Mouse (Mus musculus): ENCODE data around the gene Olfr748. TPM values are rescaled to one million over a fixed set of nuclear protein-coding genes. Genes with fewer than 3 reads are reported as not detected.

The Olfr748 gene
- total RNA-seq, 1 experiment, result not detected

- in situ Hi-C loops (cut with MboI; ENCODE audit: low sequenced_read_pairs in 2 of 2, unreplicated experiment in 2 of 2), result loop anchor here in 1 of 2 experiments (25.0 kb wide), 1 partner anchor 104 kb away; the partner anchor contains the start of genes Olfr745 and Olfr746
Observed at GRCm38 (mm10) chr14:50741584-50741983, 34.4 kb downstream of the Olfr748 start.

GRCm38 (mm10) chr14:50744994-50745393 lies 37.8 kb downstream of the Olfr748 start, which contains the start of gene Olfr749:
Gene Olfr749, minus strand, starts transcription at chr14:50745094.
- Histone ChIP-seq H3K9me3 (ENCODE audit: control insufficient read depth, insufficient read depth, low read depth, low read length) (no peaks in the 10 kb centered on the region), H3K36me3 (ENCODE audit: control insufficient read depth, insufficient read depth, low read length, poor library complexity, severe bottlenecking) (no peaks in the 10 kb centered on the region), H3K9ac (ENCODE audit: insufficient read depth, low read depth, low read length, poor library complexity, severe bottlenecking) (no peak within 1 kb of the TSS), H3K27ac (ENCODE audit: insufficient read depth, low read depth, low read length, poor library complexity, severe bottlenecking) (no peak within 1 kb of the TSS), H3K4me1 (ENCODE audit: control insufficient read depth in 2 of 2, insufficient read depth in 2 of 2, low read length in 2 of 2, poor library complexity in 1 of 2) (no peaks in the 10 kb centered on the region), H3K4me3 (ENCODE audit: insufficient read depth in 1 of 2, low read depth in 1 of 2, low read length in 2 of 2, poor library complexity in 1 of 2, severe bottlenecking in 1 of 2) (no peak within 1 kb of the TSS)
- no peak for DNase-seq (ENCODE audit: low read depth, low spot score)
- in situ Hi-C loops (cut with MboI; ENCODE audit: low sequenced_read_pairs in 2 of 2, unreplicated experiment in 2 of 2), result loop anchor here in 1 of 2 experiments (25.0 kb wide), 1 partner anchor 108 kb away; the partner anchor contains the start of genes Olfr745 and Olfr746
- TF ChIP-seq MAFK (IDR thresholded peaks at IDR 0.05; ENCODE audit: insufficient read depth, low read depth, low read length) (no peak), CHD2 (IDR thresholded peaks at IDR 0.05; ENCODE audit: low read depth, low read length) (no peak), HCFC1 (IDR thresholded peaks at IDR 0.05; ENCODE audit: borderline replicate concordance, insufficient read depth, low read length) (no peak), ZC3H11A (IDR thresholded peaks at IDR 0.05; ENCODE audit: borderline replicate concordance, low read depth, low read length) (no peak), ZNF384 (IDR thresholded peaks at IDR 0.05; ENCODE audit: low read depth, low read length) (no peak)

More at GRCm38 (mm10) chr14:50741584-50741983, 34.4 kb downstream of the Olfr748 start:
- H3K4me1 ChIP-seq (ENCODE audit: control insufficient read depth in 2 of 2, insufficient read depth in 2 of 2, low read length in 2 of 2, poor library complexity in 1 of 2), result no peaks in the 10 kb centered on the region
- no peaks in the 10 kb centered on the region for H3K36me3 ChIP-seq (ENCODE audit: control insufficient read depth, insufficient read depth, low read length, poor library complexity, severe bottlenecking)
- TF ChIP-seq HCFC1 (IDR thresholded peaks at IDR 0.05; ENCODE audit: borderline replicate concordance, insufficient read depth, low read length) (no peak), ZNF384 (IDR thresholded peaks at IDR 0.05; ENCODE audit: low read depth, low read length) (no peak), ZC3H11A (IDR thresholded peaks at IDR 0.05; ENCODE audit: borderline replicate concordance, low read depth, low read length) (no peak), MAFK (IDR thresholded peaks at IDR 0.05; ENCODE audit: insufficient read depth, low read depth, low read length) (no peak), CHD2 (IDR thresholded peaks at IDR 0.05; ENCODE audit: low read depth, low read length) (no peak)
- DNase-seq (ENCODE audit: low read depth, low spot score), result no peak
- H3K27ac ChIP-seq (ENCODE audit: insufficient read depth, low read depth, low read length, poor library complexity, severe bottlenecking), result no peak overlapping the region
- no peak overlapping the region for H3K4me3 ChIP-seq (ENCODE audit: insufficient read depth in 1 of 2, low read depth in 1 of 2, low read length in 2 of 2, poor library complexity in 1 of 2, severe bottlenecking in 1 of 2)
- no peak overlapping the region for H3K9ac ChIP-seq (ENCODE audit: insufficient read depth, low read depth, low read length, poor library complexity, severe bottlenecking)
- no peaks in the 10 kb centered on the region for H3K9me3 ChIP-seq (ENCODE audit: control insufficient read depth, insufficient read depth, low read depth, low read length)

GRCm38 (mm10) chr14:50758416-50759085 lies 51.4 kb downstream of the Olfr748 start:
- in situ Hi-C loops (cut with MboI; ENCODE audit: low sequenced_read_pairs in 2 of 2, unreplicated experiment in 2 of 2), result loop anchor here in 1 of 2 experiments (25.0 kb wide), 2 partner anchors 396 to 896 kb away; partner anchors contain the start of gene Tlr11
- TF ChIP-seq HCFC1 (IDR thresholded peaks at IDR 0.05; ENCODE audit: borderline replicate concordance, insufficient read depth, low read length) (no peak), ZC3H11A (IDR thresholded peaks at IDR 0.05; ENCODE audit: borderline replicate concordance, low read depth, low read length) (no peak), MAFK (IDR thresholded peaks at IDR 0.05; ENCODE audit: insufficient read depth, low read depth, low read length) (no peak), ZNF384 (IDR thresholded peaks at IDR 0.05; ENCODE audit: low read depth, low read length) (no peak), CHD2 (IDR thresholded peaks at IDR 0.05; ENCODE audit: low read depth, low read length) (no peak)
- no peak for DNase-seq (ENCODE audit: low read depth, low spot score)
- H3K4me1 ChIP-seq (ENCODE audit: control insufficient read depth in 2 of 2, insufficient read depth in 2 of 2, low read length in 2 of 2, poor library complexity in 1 of 2), result no peaks in the 10 kb centered on the region
- no peak overlapping the region for H3K9ac ChIP-seq (ENCODE audit: insufficient read depth, low read depth, low read length, poor library complexity, severe bottlenecking)
- no peaks in the 10 kb centered on the region for H3K9me3 ChIP-seq (ENCODE audit: control insufficient read depth, insufficient read depth, low read depth, low read length)
- H3K27ac ChIP-seq (ENCODE audit: insufficient read depth, low read depth, low read length, poor library complexity, severe bottlenecking), result no peak overlapping the region
- no peaks in the 10 kb centered on the region for H3K36me3 ChIP-seq (ENCODE audit: control insufficient read depth, insufficient read depth, low read length, poor library complexity, severe bottlenecking)
- H3K4me3 ChIP-seq (ENCODE audit: insufficient read depth in 1 of 2, low read depth in 1 of 2, low read length in 2 of 2, poor library complexity in 1 of 2, severe bottlenecking in 1 of 2), result no peak overlapping the region

Other genes starting within 250 kb of the Olfr748 start
- not detected in 2 replicates for gene Olfr741, start 234.6 kb upstream of the Olfr748 start, total RNA-seq (2012; rRNA removed)
- gene Olfr742, start 203.8 kb upstream of the Olfr748 start, total RNA-seq (2012; rRNA removed), result not detected in 2 replicates
- gene Olfr743, start 185.5 kb upstream of the Olfr748 start, total RNA-seq (2012; rRNA removed), result not detected in 2 replicates
- gene Olfr744, start 92.5 kb upstream of the Olfr748 start, total RNA-seq (2012; rRNA removed), result not detected in 2 replicates
- gene Olfr745, start 68.0 kb upstream of the Olfr748 start, total RNA-seq (2012; rRNA removed), result not detected in 2 replicates
- not detected in 2 replicates for gene Olfr746, start 60.3 kb upstream of the Olfr748 start, total RNA-seq (2012; rRNA removed)
- gene Olfr747, start 14.2 kb upstream of the Olfr748 start, total RNA-seq (2012; rRNA removed), result not detected in 2 replicates
- not detected in 2 replicates for gene Olfr749, start 37.7 kb downstream of the Olfr748 start, total RNA-seq (2012; rRNA removed)
- gene Ttc5, start 78.1 kb downstream of the Olfr748 start, total RNA-seq (2012; rRNA removed), result 28.4 and 65.9 TPM in 2 replicates
- 24.1 and 29.4 TPM in 2 replicates for gene Ccnb1ip1, start 100.4 kb downstream of the Olfr748 start, total RNA-seq (2012; rRNA removed)
- 44.7 and 115 TPM in 2 replicates for gene Parp2, start 100.5 kb downstream of the Olfr748 start, total RNA-seq (2012; rRNA removed)
- gene Tep1, start 163.2 kb downstream of the Olfr748 start, total RNA-seq (2012; rRNA removed), result 11.5 and 19.5 TPM in 2 replicates
- gene Klhl33, start 190.1 kb downstream of the Olfr748 start, total RNA-seq (2012; rRNA removed), result 0.09 and 0.32 TPM in 2 replicates
- gene Osgep, start 217.5 kb downstream of the Olfr748 start, total RNA-seq (2012; rRNA removed), result 19.1 and 34.9 TPM in 2 replicates
- 127 and 205 TPM in 2 replicates for gene Apex1, start 217.6 kb downstream of the Olfr748 start, total RNA-seq (2012; rRNA removed)
- 19.4 and 42.3 TPM in 2 replicates for gene Pip4p1, start 223.5 kb downstream of the Olfr748 start, total RNA-seq (2012; rRNA removed)
- gene Pnp, start 223.7 kb downstream of the Olfr748 start, total RNA-seq (2012; rRNA removed), result 74.8 and 115 TPM in 2 replicates
- 25.4 and 26.2 TPM in 2 replicates for gene Gm49342, start 237.1 kb downstream of the Olfr748 start, total RNA-seq (2012; rRNA removed)
- gene Pnp2, start 248.6 kb downstream of the Olfr748 start, total RNA-seq (2012; rRNA removed), result 1.1 and 2.2 TPM in 2 replicates